Mouse (Mus musculus) Patski (cell line): ENCODE measurements at regions not wholly inside any gene's neighbourhood (a gene's known extent, or its start where the extent isn't known, plus 50 kb on each side); places are given as distances from the start of the nearest gene placed in this dataset.

Experiments
- ATAC-seq: fragments of 100-300 bp; one replicate; pipeline ENCODE4 v1.8.0; 2021
- CTCF ChIA-PET: fragments of 350-600 bp; sonication (Branson Sonifier 250); formaldehyde crosslinking; loops from one replicate; lab custom pipeline; 2022; ENCODE audit warnings: inconsistent platforms; lab: Charles Lee
- POLR2A ChIA-PET: fragments of 350-600 bp; sonication (Branson Sonifier 250); formaldehyde crosslinking; loops from one replicate; lab custom pipeline; 2022; ENCODE audit warnings: antibody characterized with exemption, inconsistent platforms; lab: Charles Lee
- DNase-seq: peaks from one replicate; pipeline ENCODE4 v3.0.0-alpha.2; 2011; ENCODE audit warnings: low read depth, low spot score
- H3K27me3 ChIP-seq: fragments of 371-371 bp; one replicate; pipeline ENCODE4 v1.5.1; 2021
- CTCF ChIP-seq: fragments of 100-300 bp; IDR thresholded peaks from one replicate; pipeline ENCODE4 v1.5.1; 2021
- in situ Hi-C: fragments of 300-500 bp; cut with MboI; formaldehyde crosslinking; loops from 3 replicates; pipeline ENCODE4 v1.11.1; 2018; ENCODE audit warnings: low pct_unique_long_range_greater_than_20kb, mixed read lengths

GRCm38 (mm10) chr14:102882281-102882680 is 100.2 kb downstream of the Kctd12 start:
- ChIA-PET POLR2A (no interaction called here), CTCF (interaction anchor here (1.5 kb wide), 1 partner anchor 38 kb away, joined by 3 read pairs; no protein-coding TSS in a partner anchor)
- no peak for ATAC-seq
- H3K27me3 ChIP-seq, result peaks cover 4% of the 10 kb centered on the region
- in situ Hi-C loops, result no loop called here
- no peak for TF ChIP-seq CTCF
- DNase-seq, result no peak

- ATAC-seq (no peak), DNase-seq (no peak)
- ChIA-PET POLR2A (no interaction called here), CTCF (interaction anchor here (0.6 to 1.7 kb wide), 3 partner anchors 13 to 584 kb away, joined by 3 to 4 read pairs (median 3); no protein-coding TSS in a partner anchor)
- in situ Hi-C loops, result no loop called here
- TF ChIP-seq CTCF, result no peak
- peaks cover 4% of the 10 kb centered on the region for H3K27me3 ChIP-seq
Observed at GRCm38 (mm10) chr14:102880658-102881083, 101.8 kb downstream of the Kctd12 start.

- TF ChIP-seq CTCF, result no peak
- CTCF ChIA-PET, result interaction anchor here (0.9 kb wide), 1 partner anchor 18 kb away, joined by 4 read pairs; no protein-coding TSS in a partner anchor
- POLR2A ChIA-PET, result no interaction called here
- H3K27me3 ChIP-seq, result peaks cover 4% of the 10 kb centered on the region
- in situ Hi-C loops, result no loop called here
- no peak for ATAC-seq
- no peak for DNase-seq
Observed at GRCm38 (mm10) chr14:102878572-102878971, 103.9 kb downstream of the Kctd12 start.

GRCm38 (mm10) chr14:102868160-102868559 is 114.3 kb downstream of the Kctd12 start:
- TF ChIP-seq CTCF, result no peak
- peaks cover 16% of the 10 kb centered on the region for H3K27me3 ChIP-seq
- DNase-seq (no peak), ATAC-seq (no peak)
- in situ Hi-C loops, result no loop called here
- ChIA-PET POLR2A (no interaction called here), CTCF (interaction anchor here (1.6 kb wide), 1 partner anchor 13 kb away, joined by 4 read pairs; no protein-coding TSS in a partner anchor)

- H3K27me3 ChIP-seq, result peaks cover 16% of the 10 kb centered on the region
- no peak for TF ChIP-seq CTCF
- ATAC-seq, result no peak
- ChIA-PET CTCF (interaction anchor here (1.6 kb wide), 1 partner anchor 13 kb away, joined by 4 read pairs; no protein-coding TSS in a partner anchor), POLR2A (no interaction called here)
- DNase-seq, result no peak
- in situ Hi-C loops, result no loop called here
Observed at GRCm38 (mm10) chr14:102867697-102868096, 114.7 kb downstream of the Kctd12 start.

- peaks cover 16% of the 10 kb centered on the region for H3K27me3 ChIP-seq
- in situ Hi-C loops, result no loop called here
- DNase-seq (no peak), ATAC-seq (no peak)
- POLR2A ChIA-PET, result no interaction called here
- CTCF ChIA-PET, result no interaction called here
- no peak for TF ChIP-seq CTCF
Observed at GRCm38 (mm10) chr14:102866511-102866910, 115.9 kb downstream of the Kctd12 start.

- no peak for TF ChIP-seq CTCF
- ChIA-PET POLR2A (no interaction called here), CTCF (no interaction called here)
- DNase-seq (no peak), ATAC-seq (no peak)
- H3K27me3 ChIP-seq, result no peaks in the 10 kb centered on the region
- in situ Hi-C loops, result no loop called here
Observed at GRCm38 (mm10) chr14:102861694-102862093, 120.7 kb downstream of the Kctd12 start.

GRCm38 (mm10) chr14:102859361-102859871 is 123.0 kb downstream of the Kctd12 start:
- POLR2A ChIA-PET, result no interaction called here
- H3K27me3 ChIP-seq, result no peaks in the 10 kb centered on the region
- TF ChIP-seq CTCF, result no peak
- ATAC-seq, result no peak
- CTCF ChIA-PET, result no interaction called here
- DNase-seq, result no peak
- in situ Hi-C loops, result no loop called here

- CTCF ChIA-PET, result no interaction called here
- no peak for ATAC-seq
- no peaks in the 10 kb centered on the region for H3K27me3 ChIP-seq
- no peak for DNase-seq
- POLR2A ChIA-PET, result no interaction called here
- no peak for TF ChIP-seq CTCF
- in situ Hi-C loops, result no loop called here
Observed at GRCm38 (mm10) chr14:102855264-102855840, 127.1 kb downstream of the Kctd12 start.

GRCm38 (mm10) chr14:102843700-102844099 is 138.7 kb downstream of the Kctd12 start:
- POLR2A ChIA-PET, result no interaction called here
- in situ Hi-C loops, result no loop called here
- ATAC-seq, result no peak

GRCm38 (mm10) chr14:102837602-102838001 is 144.8 kb downstream of the Kctd12 start:
- ChIA-PET POLR2A (no interaction called here), CTCF (no interaction called here)
- ATAC-seq, result no peak
- H3K27me3 ChIP-seq, result peaks cover 6% of the 10 kb centered on the region
- in situ Hi-C loops, result no loop called here
- DNase-seq, result no peak
- TF ChIP-seq CTCF, result no peak

More at GRCm38 (mm10) chr14:102843700-102844099, 138.7 kb downstream of the Kctd12 start:
- TF ChIP-seq CTCF, result no peak
- CTCF ChIA-PET, result interaction anchor here (0.9 kb wide), 1 partner anchor 38 kb away, joined by 3 read pairs; no protein-coding TSS in a partner anchor
- no peak for DNase-seq
- H3K27me3 ChIP-seq, result no peaks in the 10 kb centered on the region
